Mouse (Mus musculus) embryonic facial prominence, embryonic 13.5 days (tissue): ENCODE results near the gene Mlxip. TPM values are rescaled to one million over a fixed set of nuclear protein-coding genes. Genes with fewer than 3 reads are reported as not detected.

Source experiments
- ATAC-seq: fragments of 200-750 bp; cut with Nextera tagmentation; 2 replicates; pipeline ENCODE4 v1.8.0; 2017; ENCODE audit warnings: low read depth; ENCODE audit not compliant: insufficient number of reproducible peaks, insufficient read depth, low FRiP score, low TSS enrichment
- H3K27ac ChIP-seq: fragments of 300-500 bp; sonication (generic); 2 replicates; pipeline ENCODE4 v1.5.1; 2015; ENCODE audit warnings: moderate library complexity, mild to moderate bottlenecking, inconsistent platforms
- H3K27me3 ChIP-seq: fragments of 300-500 bp; sonication (generic); 2 replicates; pipeline ENCODE4 v1.6.1; 2015; ENCODE audit warnings: mild to moderate bottlenecking, inconsistent platforms
- H3K36me3 ChIP-seq: fragments of 300-500 bp; sonication (generic); 2 replicates; pipeline ENCODE4 v1.6.1; 2015; ENCODE audit warnings: mild to moderate bottlenecking, inconsistent platforms
- H3K4me1 ChIP-seq: fragments of 300-500 bp; sonication (generic); 2 replicates; pipeline ENCODE4 v1.6.1; 2015; ENCODE audit warnings: inconsistent platforms
- H3K4me2 ChIP-seq: fragments of 300-500 bp; sonication (generic); 2 replicates; pipeline ENCODE4 v1.6.1; 2015; ENCODE audit warnings: moderate library complexity, mild to moderate bottlenecking, inconsistent platforms
- H3K4me3 ChIP-seq: fragments of 300-500 bp; sonication (generic); 2 replicates; pipeline ENCODE4 v1.5.1; 2015; ENCODE audit warnings: mild to moderate bottlenecking, inconsistent platforms
- H3K9ac ChIP-seq: fragments of 300-500 bp; sonication (generic); 2 replicates; pipeline ENCODE4 v1.6.1; 2015; ENCODE audit warnings: mild to moderate bottlenecking, inconsistent platforms
- H3K9me3 ChIP-seq: fragments of 300-500 bp; sonication (generic); 2 replicates; pipeline ENCODE4 v1.6.1; 2016; ENCODE audit warnings: inconsistent platforms
- WGBS: fragments of 180-500 bp; shearing (Covaris S2); methylation state at CpG from one replicate; pipeline ENCODE4 v1.1.7; 2015; ENCODE audit warnings: mixed read lengths; 5-methylcytosine and 5-hydroxymethylcytosine counted together
- polyA plus RNA-seq: library from polyadenylated mRNA; unstranded; fragments of >200 nt; fragmentation: Nextera tagmentation; extraction: Ambion mirVana; gene quantifications from 2 replicates; pipeline ENCODE4 v1.2.1, GENCODE M21; 2015

Gene Mlxip
- polyA plus RNA-seq, 1 experiment from 2014 or later: 14.0 TPM

GRCm38 (mm10) chr5:123388452-123388851 is 6.1 kb upstream of the Mlxip start:
- WGBS: 37% methylated on average over 3 of the region's 3 CpGs
- Histone ChIP-seq H3K4me3 (no peak overlapping the region), H3K4me2 (no peak overlapping the region), H3K27me3 (no peaks in the 10 kb centered on the region), H3K36me3 (no peaks in the 10 kb centered on the region), H3K9ac (no peak overlapping the region), H3K27ac (no peak overlapping the region), H3K4me1 (peaks cover 13% of the 10 kb centered on the region), H3K9me3 (no peaks in the 10 kb centered on the region)
- no peak for ATAC-seq

DNA sequence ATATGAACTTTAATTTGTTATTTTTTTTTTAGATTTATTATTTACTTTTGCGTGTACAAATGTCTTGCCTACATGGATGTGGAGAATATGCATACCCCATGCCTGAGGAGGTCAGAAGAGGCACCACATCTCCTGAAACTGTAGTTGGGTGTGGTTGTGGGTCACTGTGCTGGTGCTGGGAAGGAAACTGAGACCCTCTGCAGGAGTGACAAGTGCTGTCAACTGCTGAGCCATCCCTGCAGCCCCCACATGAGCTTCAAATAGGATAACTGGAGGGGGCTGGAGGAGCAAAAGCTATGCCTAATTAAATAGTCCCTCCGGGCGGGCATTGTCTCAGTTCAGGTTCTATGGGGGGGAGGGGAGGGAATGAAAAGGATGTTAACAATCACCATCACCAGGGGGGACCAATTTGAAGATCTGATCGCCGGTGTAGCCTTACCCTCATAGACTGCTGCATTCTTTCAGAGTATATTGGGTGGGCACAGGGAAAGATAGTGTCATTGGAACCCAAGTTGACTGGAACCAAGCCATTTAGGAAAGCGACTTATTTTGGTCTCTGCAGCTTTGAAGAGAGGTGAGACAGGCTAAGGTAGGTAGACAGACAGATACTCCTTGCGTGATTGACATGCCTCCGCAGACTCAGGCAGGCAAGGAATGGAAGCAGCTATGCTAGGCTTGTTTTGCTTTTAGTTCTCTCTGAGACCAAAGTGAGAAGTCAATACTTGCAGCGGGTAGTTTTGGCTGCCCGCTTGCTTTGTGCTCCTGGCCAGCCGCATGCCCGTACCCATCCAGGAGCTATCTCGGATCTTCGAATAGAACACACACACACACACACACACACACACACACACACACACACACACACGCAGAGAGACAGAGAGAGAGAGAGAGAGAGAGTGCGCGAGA is 3.8 kb upstream of the Mlxip start:
- Histone ChIP-seq H3K4me2 (peak overlapping the region; percentile 67), H3K27me3 (no peaks in the 10 kb centered on the region), H3K27ac (no peak overlapping the region), H3K36me3 (no peaks in the 10 kb centered on the region), H3K4me3 (peak overlapping the region; percentile 47), H3K9ac (peak overlapping the region; percentile 63), H3K4me1 (peaks cover 23% of the 10 kb centered on the region), H3K9me3 (no peaks in the 10 kb centered on the region)
- no peak for ATAC-seq
- WGBS: 4% methylated on average over 16 of the region's 17 CpGs

GRCm38 (mm10) chr5:123391442-123391809 is 3.2 kb upstream of the Mlxip start:
- no peak for ATAC-seq
- Histone ChIP-seq H3K4me3 (peak overlapping the region; percentile 47), H3K9me3 (no peaks in the 10 kb centered on the region), H3K27me3 (no peaks in the 10 kb centered on the region), H3K4me1 (peaks cover 30% of the 10 kb centered on the region), H3K27ac (no peak overlapping the region), H3K9ac (peak overlapping the region; percentile 63), H3K36me3 (no peaks in the 10 kb centered on the region), H3K4me2 (peak overlapping the region; percentile 67)
- WGBS: 6% methylated on average over 5 of the region's 5 CpGs

- Histone ChIP-seq H3K4me2 (peak overlapping the region; percentile 86), H3K27ac (peak overlapping the region; percentile 85), H3K9ac (peak overlapping the region; percentile 97), H3K4me1 (peaks cover 54% of the 10 kb centered on the region), H3K9me3 (no peaks in the 10 kb centered on the region), H3K27me3 (no peaks in the 10 kb centered on the region), H3K36me3 (no peaks in the 10 kb centered on the region), H3K4me3 (peak overlapping the region; percentile 93)
- 24% methylated on average over 5 of the region's 5 CpGs for WGBS
- ATAC-seq: no peak
Observed at GRCm38 (mm10) chr5:123393786-123394302, 754 bp upstream of the Mlxip start.

GRCm38 (mm10) chr5:123394957-123395881 is 621 bp downstream of the Mlxip start:
- under 1% methylated on average over 58 of the region's 65 CpGs for WGBS
- Histone ChIP-seq H3K4me2 (peak overlapping the region; percentile 86), H3K9ac (peak overlapping the region; percentile 97), H3K4me3 (peak overlapping the region; percentile 93), H3K9me3 (no peaks in the 10 kb centered on the region), H3K27me3 (no peaks in the 10 kb centered on the region), H3K27ac (peak overlapping the region; percentile 85), H3K4me1 (peaks cover 51% of the 10 kb centered on the region), H3K36me3 (no peaks in the 10 kb centered on the region)
- ATAC-seq: peak; percentile 17; the same call in 1 of the 2 replicates

GRCm38 (mm10) chr5:123396901-123397464 is 2.4 kb downstream of the Mlxip start:
- ATAC-seq: no peak
- peak overlapping the region; percentile 97; the same call in 1 of the 2 replicates for H3K9ac ChIP-seq
- WGBS: 49% methylated on average over 8 of the region's 8 CpGs
- peak overlapping the region; percentile 93 for H3K4me3 ChIP-seq
- no peaks in the 10 kb centered on the region for H3K36me3 ChIP-seq
- peak overlapping the region; percentile 2; the same call in 1 of the 2 replicates for H3K27ac ChIP-seq
- peaks cover 42% of the 10 kb centered on the region for H3K4me1 ChIP-seq
- peak overlapping the region; percentile 86 for H3K4me2 ChIP-seq
- no peaks in the 10 kb centered on the region for H3K9me3 ChIP-seq
- no peaks in the 10 kb centered on the region for H3K27me3 ChIP-seq

GRCm38 (mm10) chr5:123397786-123398185 is 3.2 kb downstream of the Mlxip start:
- peak overlapping the region; percentile 5; the same call in 1 of the 2 replicates for H3K27ac ChIP-seq
- H3K4me3 ChIP-seq: peak overlapping the region; percentile 93
- H3K36me3 ChIP-seq: no peaks in the 10 kb centered on the region
- no peak for ATAC-seq
- 55% methylated on average over 11 of the region's 11 CpGs for WGBS
- peak overlapping the region; percentile 37; the same call in 1 of the 2 replicates for H3K9ac ChIP-seq
- H3K4me1 ChIP-seq: peaks cover 42% of the 10 kb centered on the region
- no peaks in the 10 kb centered on the region for H3K9me3 ChIP-seq
- H3K27me3 ChIP-seq: no peaks in the 10 kb centered on the region
- H3K4me2 ChIP-seq: peak overlapping the region; percentile 86

- no peaks in the 10 kb centered on the region for H3K27me3 ChIP-seq
- no peak overlapping the region for H3K27ac ChIP-seq
- no peaks in the 10 kb centered on the region for H3K9me3 ChIP-seq
- no peaks in the 10 kb centered on the region for H3K36me3 ChIP-seq
- no peak for ATAC-seq
- no peak overlapping the region for H3K9ac ChIP-seq
- 87% methylated on average over 4 of the region's 4 CpGs for WGBS
- H3K4me1 ChIP-seq: peaks cover 39% of the 10 kb centered on the region
- H3K4me2 ChIP-seq: no peak overlapping the region
- no peak overlapping the region for H3K4me3 ChIP-seq
Observed at GRCm38 (mm10) chr5:123398856-123399498, 4.4 kb downstream of the Mlxip start.

- WGBS: 92% methylated on average over 3 of the region's 3 CpGs
- H3K36me3 ChIP-seq: no peaks in the 10 kb centered on the region
- no peaks in the 10 kb centered on the region for H3K9me3 ChIP-seq
- no peak overlapping the region for H3K9ac ChIP-seq
- H3K27ac ChIP-seq: no peak overlapping the region
- H3K4me3 ChIP-seq: no peak overlapping the region
- no peak overlapping the region for H3K4me2 ChIP-seq
- no peak for ATAC-seq
- H3K4me1 ChIP-seq: peaks cover 8% of the 10 kb centered on the region; the same call in 1 of the 2 replicates
- no peaks in the 10 kb centered on the region for H3K27me3 ChIP-seq
Observed at GRCm38 (mm10) chr5:123404480-123404879, 9.9 kb downstream of the Mlxip start.

DNA sequence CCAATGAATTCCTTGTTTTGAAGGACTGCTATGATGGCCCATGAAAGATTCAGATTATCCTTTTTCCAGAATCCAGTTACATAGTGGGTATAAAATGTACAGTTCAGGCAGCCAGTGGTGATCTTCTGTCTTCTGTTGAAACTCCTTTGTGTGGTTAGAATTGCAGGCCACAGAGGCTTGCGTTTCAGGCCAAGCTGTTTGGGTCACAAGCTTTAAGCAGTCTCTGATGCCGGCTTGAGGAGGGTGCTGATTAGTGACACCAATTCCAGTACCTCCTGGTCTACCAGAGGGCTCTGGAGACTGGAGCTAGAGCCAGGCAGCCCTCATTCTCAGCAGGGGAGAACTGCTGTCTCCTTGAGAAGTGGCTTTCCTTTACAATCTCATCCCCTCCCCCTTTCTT is 12.4 kb downstream of the Mlxip start:
- ATAC-seq: no peak
- WGBS: 48% methylated on average over 2 of the region's 2 CpGs
- Histone ChIP-seq H3K4me1 (peaks cover 8% of the 10 kb centered on the region; the same call in 1 of the 2 replicates), H3K9me3 (no peaks in the 10 kb centered on the region), H3K4me2 (no peak overlapping the region), H3K4me3 (no peak overlapping the region), H3K9ac (no peak overlapping the region), H3K27ac (peak overlapping the region; percentile 1; the same call in 1 of the 2 replicates), H3K36me3 (peaks cover 14% of the 10 kb centered on the region), H3K27me3 (no peaks in the 10 kb centered on the region)
